Mouse (Mus musculus) T-helper 2 cell (primary cell): ENCODE data around the gene Fcgr3.

ENCODE experiments used
- in situ Hi-C: fragments of 300-600 bp; cut with MboI, MseI; formaldehyde crosslinking; loops from one replicate; pipeline ENCODE4 v1.15.1; 2025; ENCODE audit warnings: high pct_unique_total_duplicates

The Fcgr3 gene

GRCm38 (mm10) chr1:171064491-171065242 lies at the start of gene Fcgr3:
Gene Fcgr3 (minus strand): TSS chr1:171064935.
- in situ Hi-C loops, result loop anchor here (5.0 kb wide), 2 partner anchors 32 to 38 kb away; no protein-coding TSS in a partner anchor

DNA sequence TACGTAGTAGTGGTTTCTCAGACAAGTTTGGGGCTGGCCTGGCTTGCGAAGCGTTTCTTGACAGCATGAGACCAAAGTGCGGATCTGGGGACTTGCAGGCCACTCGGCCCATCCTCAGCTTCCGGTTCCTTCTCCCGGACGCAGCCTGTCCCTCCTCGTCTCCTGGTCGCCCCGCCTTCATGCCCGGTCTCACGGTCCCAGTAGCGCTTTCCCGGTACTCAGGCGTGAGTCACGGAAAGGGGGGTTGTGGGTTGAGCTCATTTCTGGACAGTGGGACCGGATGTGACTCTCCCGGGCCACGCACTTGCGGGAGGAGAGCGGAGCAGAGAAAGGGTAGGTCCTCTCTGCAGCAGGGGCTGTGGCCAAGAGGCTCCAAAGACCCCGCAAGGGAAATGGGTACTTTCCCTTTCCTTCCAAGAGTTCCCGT lies 49.2 kb upstream of the Fcgr3 start, which contains the start of gene Cfap126:
Gene Cfap126 (plus strand): TSS at position 46 of the 427 bp plus-strand sequence.
- in situ Hi-C loops, result no loop called here

GRCm38 (mm10) chr1:171112986-171113385 lies 48.3 kb upstream of the Fcgr3 start:
- in situ Hi-C loops, result no loop called here

DNA sequence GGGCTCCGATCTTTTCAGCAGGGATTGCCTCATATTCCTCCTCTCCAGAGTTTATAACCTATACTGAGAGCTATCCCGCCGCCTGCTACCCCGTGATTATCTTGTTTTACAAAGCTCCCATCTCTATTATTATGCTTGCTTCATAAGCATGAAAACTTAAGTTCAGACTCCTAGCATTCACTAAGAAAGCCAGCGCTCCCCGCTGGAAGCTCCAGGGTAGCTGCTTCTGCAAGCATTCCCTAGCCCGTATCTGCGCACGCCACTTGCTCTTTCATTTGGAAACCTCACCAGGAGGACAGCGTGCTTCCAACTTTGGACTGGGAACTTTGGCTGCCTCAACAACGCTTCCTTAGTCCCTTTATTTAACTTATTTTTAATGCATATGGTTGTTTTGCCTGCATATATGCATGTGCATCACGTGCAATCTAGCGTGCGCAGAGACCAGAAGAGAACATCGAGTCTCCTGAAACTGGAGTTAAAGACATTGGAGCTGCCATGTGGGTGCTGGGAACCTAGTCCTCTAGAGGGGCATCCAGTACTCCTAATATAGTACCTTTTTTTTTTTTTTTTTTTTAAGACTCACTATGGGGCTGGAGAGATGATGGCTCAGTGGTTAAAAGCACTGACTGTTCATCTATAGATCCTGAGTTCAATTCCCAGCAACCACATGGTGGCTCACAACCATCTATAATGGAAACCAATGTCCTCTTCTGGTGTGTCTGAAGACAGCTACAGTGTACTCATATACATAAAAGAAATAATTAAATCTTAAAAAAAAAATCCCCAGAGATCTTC lies 47.2 kb upstream of the Fcgr3 start:
- in situ Hi-C loops, result no loop called here

DNA sequence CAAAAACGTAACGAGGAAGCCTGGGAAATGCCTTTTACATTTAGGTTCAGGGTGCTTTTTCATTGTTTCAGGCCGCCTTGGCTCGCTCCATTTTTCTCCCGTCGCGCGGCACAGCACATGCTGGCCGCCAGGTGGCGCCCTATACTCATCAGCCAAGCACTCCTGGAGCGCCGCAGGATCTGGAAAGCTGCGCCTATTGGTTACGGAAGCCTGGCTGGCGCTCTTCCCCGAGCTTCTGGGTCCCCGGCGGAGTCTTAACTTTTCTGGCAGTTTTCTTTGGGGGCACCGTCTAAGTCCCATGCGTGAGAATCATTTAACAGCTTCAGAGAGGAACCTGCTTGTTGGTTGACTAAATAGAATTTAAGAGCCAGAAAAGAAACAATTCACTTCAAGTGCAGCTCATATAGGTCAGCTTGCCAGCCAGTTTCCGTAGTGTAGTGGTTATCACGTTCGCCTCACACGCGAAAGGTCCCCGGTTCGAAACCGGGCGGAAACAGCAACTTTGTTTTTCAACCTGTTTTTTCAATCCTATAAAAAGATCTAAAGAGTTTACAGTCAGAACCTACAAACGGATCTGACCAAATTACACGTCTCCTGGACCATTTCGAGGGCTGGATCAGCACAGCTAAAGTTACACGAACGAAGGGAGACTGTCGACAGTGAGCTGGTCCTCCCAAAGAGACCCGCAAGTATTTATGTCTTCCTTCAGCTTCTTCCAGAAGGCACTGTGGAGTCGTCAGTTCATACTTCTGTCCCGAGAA lies 46.5 kb upstream of the Fcgr3 start:
- in situ Hi-C loops, result no loop called here

DNA sequence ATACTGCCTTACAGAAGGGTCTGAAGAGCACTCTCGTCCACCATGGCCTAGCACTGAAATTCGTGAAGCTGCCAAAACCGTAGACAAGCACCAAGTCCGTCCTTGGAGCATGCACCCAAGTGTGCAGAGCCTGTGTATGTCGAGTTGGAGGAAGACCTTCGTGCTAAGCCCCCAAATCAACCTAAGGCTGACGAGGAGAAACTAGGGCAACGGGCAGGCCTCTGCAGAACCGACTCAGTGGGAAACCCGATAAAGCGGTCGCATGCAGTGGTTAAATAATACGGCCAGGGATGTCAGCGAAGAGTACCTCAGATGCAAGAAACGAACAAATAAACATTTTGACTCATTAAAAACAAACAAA lies 45.9 kb upstream of the Fcgr3 start:
- in situ Hi-C loops, result no loop called here

- in situ Hi-C loops, result no loop called here
These were observed 44.9 kb upstream of the Fcgr3 start for GRCm38 (mm10) chr1:171109620-171110019.

DNA sequence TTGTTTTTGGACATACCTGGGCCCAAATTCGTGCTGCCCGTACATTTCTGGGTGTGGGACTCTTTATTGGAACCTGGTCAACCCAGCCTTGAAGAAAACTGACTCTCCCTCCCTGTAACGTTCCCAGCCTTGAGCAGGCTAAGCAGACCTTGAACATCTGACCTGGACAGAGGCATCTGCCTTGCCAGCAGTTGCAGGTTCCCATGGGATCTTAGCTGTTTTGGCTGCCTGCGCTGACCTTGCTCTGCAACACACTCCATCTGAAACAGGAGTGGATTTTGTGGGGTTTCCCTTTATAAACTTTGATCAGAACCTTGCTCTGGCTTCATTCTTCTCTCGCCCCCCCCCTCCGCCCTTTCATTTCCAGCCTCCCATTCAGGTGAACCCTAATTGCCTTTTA lies 40.5 kb upstream of the Fcgr3 start:
- in situ Hi-C loops, result no loop called here

GRCm38 (mm10) chr1:171103179-171103840 lies 38.6 kb upstream of the Fcgr3 start:
- in situ Hi-C loops, result loop anchor here (5.0 kb wide), 1 partner anchor 36 kb away; no protein-coding TSS in a partner anchor

GRCm38 (mm10) chr1:171102547-171103177 lies 37.9 kb upstream of the Fcgr3 start:
- in situ Hi-C loops, result loop anchor here (5.0 kb wide), 1 partner anchor 35 kb away; no protein-coding TSS in a partner anchor

DNA sequence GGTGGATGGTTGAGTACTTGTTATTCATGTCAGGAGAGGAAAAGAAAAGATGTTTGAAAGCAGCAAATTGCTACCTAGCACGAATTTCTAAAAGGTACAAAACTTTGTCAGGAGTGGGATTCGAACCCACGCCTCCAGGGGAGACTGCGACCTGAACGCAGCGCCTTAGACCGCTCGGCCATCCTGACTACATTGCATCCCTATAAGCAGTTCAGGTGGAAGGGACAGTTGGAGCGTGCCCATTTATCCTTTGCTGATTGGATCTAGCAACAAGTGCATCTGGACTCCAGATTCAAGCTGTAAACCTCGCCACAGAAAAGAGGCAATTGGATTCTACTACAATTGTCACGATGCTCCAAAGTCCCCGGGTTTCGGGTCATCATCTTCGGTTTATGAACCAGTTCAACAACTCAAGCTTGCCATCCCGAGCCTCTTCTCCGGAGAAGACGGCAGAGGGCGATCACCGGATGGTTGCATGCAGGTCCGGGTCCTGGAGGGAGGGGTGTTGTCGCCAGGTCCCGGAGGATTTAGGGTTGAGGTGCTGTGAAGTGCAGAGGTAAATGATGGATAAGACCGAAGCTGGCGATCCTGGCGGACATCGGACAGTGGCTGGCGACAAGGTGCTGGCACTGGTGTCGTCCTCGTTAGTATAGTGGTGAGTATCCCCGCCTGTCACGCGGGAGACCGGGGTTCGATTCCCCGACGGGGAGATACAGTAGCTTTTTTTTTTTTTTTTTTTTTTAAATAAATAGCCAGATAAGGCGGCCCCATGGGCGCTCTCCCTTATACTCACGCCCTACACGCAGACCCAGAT lies 37.2 kb upstream of the Fcgr3 start:
- in situ Hi-C loops, result loop anchor here (5.0 kb wide), 1 partner anchor 35 kb away; no protein-coding TSS in a partner anchor

GRCm38 (mm10) chr1:171101033-171101432 lies 36.3 kb upstream of the Fcgr3 start:
- in situ Hi-C loops, result loop anchor here (5.0 kb wide), 1 partner anchor 34 kb away; no protein-coding TSS in a partner anchor

DNA sequence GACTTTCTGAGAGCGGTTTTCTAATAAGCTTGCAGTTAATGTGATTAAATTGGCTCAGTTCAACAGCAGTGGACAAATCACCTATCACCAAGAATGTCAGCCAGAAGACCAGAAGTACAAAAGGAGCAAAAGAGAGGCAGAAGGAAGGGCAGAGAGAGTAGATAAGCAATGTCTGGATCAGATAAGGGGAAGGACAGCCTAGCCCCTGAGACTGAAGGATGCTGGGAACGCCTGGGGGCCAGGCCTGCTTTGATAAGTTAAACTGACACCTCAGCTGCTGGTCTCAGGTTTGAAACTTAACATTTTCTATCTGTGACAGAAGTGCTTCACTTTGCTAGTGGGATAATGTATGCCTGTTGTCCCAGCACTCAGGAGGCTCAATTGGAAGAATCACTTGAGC lies 32.9 kb upstream of the Fcgr3 start:
- in situ Hi-C loops, result no loop called here

- in situ Hi-C loops, result no loop called here
These were observed 32.4 kb upstream of the Fcgr3 start for GRCm38 (mm10) chr1:171097136-171097535.

DNA sequence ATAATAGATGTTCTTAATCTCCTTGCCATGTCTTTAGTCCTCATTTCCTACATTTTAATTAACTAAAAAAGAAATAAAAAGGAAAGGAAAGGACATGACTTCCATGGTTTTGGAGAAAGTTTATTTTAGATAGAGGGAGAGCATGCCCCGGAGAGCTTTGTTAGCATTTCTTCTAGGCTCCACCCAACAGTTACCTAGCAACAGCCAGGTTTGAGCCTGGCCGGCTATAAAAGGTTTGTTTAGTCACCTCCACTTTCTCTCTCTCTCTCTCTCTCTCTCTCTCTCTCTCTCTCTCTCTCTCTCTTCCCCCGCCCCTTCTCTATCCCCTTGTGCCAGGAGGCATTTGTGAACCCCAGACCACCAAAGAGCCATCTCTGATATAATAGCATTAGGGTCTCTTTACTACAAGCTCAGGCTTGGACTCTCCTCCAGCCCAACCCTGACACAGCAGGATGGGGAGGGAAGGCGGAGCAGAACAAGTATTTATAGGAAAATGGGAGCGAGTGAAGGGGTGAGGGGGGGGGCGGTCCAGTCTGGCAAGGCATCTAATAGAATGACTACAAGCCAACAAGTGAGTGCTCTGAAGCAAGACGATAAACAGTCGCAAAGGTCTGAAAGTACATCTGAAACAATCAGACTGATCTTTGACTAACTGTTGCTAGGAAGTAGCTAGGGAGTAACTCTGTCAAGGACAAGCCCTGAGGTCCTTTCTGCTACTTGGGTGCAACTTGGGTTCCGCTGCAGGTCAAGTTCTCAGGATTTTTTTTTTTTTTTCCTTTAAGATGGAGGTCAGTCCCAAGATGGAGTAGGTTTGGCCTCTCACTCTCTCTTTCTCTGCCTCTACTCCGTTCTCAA lies 31.6 kb upstream of the Fcgr3 start:
- in situ Hi-C loops, result no loop called here

DNA sequence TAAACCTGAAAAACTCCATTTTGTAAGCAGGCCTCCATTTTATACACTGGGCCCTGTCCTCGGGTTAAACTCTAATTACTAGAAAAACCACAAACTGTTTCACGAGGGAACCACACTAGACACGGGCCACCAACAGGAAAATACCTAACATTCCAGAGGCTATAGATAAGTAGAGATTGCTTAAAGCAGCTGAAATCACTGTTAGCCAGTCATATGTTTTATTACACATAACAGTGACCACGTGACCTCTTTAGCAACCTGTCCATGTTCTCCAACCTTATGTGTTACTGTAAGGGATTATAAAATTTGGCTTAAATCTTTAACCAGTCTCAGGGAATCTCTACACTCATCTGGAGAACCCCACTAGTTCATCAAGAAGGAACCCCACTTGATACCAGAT lies 29.7 kb upstream of the Fcgr3 start:
- in situ Hi-C loops, result no loop called here

DNA sequence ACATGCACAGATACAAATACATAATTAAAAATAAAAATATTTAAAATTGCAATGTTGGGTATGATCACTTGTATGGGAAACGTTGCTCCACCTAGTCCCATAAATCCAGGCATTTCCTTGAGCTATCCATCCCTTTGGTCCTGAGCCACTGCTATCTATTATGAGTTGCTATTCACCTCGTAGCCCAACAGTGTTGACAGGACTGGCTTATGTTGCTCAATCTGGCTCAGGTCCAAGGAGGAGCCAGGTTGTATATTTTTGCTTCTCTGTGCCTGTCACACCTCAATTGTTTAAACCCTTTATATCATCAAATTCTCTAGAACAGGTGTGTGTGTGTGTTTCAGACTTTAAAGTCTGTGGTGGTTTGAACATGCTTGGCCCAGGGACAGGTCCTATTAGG lies 26.0 kb upstream of the Fcgr3 start:
- in situ Hi-C loops, result no loop called here

DNA sequence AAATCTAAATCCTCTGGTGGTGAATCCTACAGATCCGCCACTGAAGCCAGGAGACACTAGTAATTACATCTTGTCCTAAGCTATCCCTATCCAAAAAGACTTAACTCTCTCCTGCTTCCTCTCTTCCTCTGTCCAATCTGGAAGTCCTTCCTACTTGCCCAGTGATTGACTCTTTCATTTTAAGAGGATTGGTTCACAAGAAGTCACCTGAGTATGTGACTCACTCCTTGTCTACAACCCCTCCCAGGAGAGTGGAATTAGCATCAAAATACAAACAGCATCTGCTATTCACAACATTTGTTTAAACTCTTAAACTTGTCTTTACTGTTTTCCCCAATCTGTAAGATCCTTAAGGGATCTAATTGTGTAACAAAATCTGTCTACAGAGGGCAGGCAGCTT lies 25.2 kb upstream of the Fcgr3 start:
- in situ Hi-C loops, result no loop called here
